Mouse (Mus musculus): ENCODE data around the gene Abi1. TPM values are rescaled to one million over a fixed set of nuclear protein-coding genes. Genes with fewer than 3 reads are reported as not detected.

Gene Abi1
- 10 to 100 TPM; 43.2 to 45.1 TPM for total RNA-seq (2021)

DNA sequence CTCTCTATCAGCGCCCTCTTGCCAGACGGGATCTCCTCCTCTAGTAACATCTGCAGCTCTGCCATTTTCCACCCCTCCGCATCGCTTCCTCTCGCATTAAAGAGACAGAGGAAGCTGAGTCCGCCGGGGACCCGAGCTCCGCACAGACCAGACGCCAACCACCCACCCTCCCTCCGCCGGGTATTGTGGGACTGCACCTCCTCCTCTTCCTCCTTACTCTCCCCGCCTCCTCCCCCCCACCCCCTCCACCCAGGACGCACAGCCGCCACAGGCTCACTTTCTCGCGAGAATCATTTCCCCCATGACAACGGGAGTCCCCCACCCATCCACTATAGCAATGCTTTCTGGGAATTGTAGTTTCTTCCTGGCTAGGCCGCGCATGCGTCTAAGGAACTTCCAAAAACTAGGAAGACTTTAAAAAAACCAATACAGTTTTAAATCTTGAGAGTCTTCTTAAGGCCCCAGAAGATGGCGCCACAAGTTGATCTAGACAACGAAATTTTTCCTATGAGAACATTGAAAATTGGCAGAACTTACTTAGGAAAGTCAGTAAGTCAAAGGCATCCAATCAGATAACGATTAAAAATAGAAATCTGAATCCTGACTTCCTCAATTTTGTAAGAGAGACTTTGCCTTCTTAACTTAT, at the start of gene Abi1:
Abi1 (minus strand) TSS at position 241 of the 646 bp plus-strand sequence.
- DNase-seq = peak; percentile 96
- intact Hi-C loops (cut with DNase I) = loop anchor here (2.0 kb wide), 2 partner anchors 29 to 51 kb away; partner anchors contain the start of gene Acbd5

DNA sequence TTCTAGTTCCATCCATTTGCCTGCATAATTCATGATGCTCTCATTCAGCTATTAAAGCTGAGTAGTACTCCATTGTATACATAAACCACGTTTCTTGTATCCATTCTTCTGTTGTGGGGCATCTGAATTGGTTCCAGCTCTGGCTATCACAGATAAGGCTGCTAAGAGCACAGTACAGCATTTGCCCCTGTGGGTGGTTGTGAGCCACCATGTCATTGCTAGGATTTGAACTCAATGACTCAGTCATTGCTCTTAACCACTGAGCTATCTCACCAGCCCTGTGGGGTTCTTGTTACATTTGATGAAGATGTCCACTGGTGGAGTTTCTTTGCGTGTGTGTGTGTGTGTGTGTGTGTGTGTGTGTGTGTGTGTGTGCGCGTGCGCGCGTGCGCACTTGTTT, 44.5 kb upstream of the Abi1 start:
- no peak for DNase-seq
- intact Hi-C loops (cut with DNase I) = no loop called here

DNA sequence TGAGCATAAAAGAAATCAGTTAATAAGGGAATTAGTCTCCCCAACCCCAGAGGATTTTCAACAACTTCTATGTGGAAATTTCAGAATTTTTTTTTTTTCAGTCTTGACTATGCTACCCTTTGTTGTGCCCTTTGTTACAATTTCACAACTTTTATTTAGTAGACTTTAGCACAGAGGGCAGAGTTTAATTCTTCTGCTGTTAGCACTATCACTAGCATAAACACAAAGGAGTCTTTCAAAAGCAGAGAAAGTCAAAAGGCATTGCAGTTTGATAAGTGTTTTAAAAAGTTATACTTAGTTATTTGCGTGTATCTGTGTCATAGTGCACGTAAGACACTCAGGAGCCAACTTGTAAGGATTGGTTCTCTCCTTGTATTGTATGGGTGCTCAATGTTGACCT, 38.5 kb upstream of the Abi1 start:
- intact Hi-C loops (cut with DNase I) = no loop called here

DNA sequence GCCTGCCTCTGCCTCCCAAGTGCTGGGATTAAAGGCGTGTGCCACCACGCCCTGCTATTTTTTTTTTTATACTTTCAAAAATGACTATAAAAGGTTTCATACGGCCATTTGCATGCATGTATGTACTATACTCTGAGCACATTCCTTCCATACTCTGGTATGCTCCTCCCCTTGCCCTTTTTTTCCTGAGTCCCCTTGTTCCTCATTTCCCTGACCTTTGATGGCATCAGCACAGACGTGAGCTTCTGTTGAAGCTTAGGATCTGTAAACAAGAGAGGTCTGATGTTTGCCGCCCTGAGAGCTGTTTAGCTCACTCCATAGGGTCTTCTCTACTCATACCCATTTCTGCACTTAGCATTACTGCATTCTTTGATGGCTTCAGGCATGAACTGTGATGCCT, 37.7 kb upstream of the Abi1 start:
- DNase-seq = no peak
- intact Hi-C loops (cut with DNase I) = no loop called here

More for the DNA sequence above, 38.5 kb upstream of the Abi1 start:
- no peak for DNase-seq

DNA sequence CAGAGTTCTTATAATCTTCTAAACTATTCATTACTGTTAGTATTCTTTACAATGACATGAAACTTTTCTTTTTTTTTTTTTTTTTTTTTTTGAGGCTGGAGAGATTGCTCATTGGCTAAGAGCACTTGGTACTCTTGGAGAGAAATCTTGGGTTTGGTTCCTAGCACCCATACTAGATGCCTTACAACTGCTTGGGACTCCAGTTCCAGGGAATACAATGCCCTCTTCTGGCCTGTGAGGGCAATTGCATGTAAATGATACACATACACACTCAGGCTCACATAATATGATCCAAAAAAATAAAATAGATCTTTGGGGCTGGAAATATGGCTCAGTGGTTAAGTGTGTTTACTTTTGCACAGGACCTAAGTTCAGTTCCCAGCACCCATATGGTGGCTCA, 36.7 kb upstream of the Abi1 start:
- intact Hi-C loops (cut with DNase I) = no loop called here
- no peak for DNase-seq

DNA sequence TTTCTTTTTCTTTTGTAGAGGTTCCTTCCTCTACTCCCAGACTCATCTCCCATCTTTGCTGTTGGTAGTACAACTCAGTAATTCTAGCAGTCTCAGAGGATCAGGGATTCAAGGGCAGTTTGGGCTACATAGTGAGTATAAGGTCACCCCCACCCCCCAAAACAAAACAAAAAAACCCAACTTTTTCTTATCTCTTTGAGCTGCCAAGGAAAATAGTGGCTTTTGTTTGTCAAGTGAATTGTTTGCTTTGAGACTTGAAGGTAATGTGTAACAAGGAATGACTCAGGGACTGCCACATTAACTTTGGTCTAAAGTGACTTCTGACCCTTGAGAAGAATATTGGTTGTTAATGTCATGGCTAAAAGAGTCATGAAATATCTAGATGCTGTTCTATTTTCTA, 35.8 kb upstream of the Abi1 start:
- intact Hi-C loops (cut with DNase I) = no loop called here
- DNase-seq = no peak

DNA sequence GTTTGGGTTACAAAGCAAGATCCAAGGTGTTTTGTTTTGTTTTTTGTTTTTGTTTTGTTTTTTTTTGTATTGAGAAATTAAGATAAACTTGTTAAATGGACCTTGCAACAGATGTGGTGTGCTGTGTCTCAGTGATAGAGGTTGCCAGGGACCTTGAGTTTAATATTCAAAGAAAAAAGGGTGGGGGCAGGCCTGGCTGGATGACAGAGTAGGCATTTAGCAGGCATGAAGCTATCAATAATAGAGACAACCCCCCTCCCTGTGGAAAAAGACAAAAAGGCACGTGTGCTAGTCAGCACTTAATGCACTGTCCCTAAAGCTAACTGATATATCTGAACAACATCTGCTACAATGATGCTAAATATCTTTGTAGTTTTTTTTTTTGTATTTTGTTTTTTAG, 31.4 kb upstream of the Abi1 start:
- intact Hi-C loops (cut with DNase I) = loop anchor here (5.0 kb wide), 1 partner anchor 154 kb away; no protein-coding TSS in a partner anchor
- no peak for DNase-seq

DNA sequence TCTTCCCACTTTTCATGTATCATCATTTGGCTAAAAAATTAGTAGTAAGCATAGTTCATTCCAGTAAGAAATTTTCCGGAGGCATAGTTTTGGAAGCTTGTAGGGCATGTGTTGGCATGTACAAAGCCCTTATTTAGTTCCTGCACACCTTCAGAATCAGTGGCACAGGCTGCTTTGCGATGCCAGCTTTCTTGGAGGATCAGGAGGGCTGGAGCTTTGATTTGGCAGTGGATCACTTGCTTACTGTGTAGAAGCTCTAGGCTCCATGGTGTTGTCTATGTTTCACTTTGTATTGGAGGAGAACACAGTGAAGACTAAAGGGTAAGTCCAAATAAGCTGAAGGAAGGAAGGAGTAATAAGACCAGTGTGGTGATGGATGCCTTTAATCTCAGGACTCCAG, 30.4 kb upstream of the Abi1 start:
- DNase-seq = no peak
- intact Hi-C loops (cut with DNase I) = loop anchor here (5.0 kb wide), 1 partner anchor 153 kb away; no protein-coding TSS in a partner anchor

DNA sequence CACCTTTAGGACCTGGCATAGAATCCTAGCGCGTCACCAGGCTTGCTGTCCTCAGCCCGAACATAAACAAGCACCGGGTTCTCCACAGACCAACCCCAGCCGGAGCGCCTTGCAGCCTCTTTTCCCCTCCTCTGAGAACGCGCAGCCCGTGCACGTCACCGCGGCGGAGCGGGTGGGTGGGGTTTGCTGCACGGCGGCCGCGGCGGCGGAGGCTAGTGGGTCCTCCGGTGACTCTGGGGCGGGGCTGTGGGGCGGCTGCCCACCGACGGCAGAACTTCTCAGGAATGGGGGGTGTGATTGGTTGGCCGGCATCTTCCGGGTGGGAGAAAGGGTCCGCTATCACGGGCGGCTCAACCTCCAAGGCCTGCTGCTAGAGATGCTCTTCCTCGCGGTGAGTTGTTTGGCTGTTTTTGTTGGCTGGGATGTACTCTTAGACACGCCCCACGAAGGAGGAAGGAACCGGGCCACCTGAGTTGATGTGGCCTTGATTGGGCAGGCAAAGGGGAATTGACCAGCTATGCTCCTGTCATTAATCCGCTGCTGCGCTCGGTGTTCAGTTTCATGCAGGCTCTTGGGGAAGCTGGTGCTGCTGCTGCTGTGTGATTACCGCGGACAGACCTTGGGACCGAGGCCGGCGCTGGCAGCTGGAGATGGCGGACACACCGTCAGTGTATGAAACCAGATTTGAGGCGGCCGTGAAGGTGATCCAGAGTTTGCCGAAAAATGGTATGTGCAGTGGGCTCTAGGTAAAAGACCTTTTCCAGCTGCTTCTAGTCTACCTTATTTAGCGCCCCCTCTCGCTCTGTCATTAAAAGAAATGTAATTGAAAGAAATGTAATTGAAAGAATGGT, 29.1 kb upstream of the Abi1 start:
- intact Hi-C loops (cut with DNase I) = loop anchor here (2.0 to 5.0 kb wide), 3 partner anchors 28 to 172 kb away; partner anchors contain the start of genes Abi1 and Pdss1
- peak; percentile 96 for DNase-seq

DNA sequence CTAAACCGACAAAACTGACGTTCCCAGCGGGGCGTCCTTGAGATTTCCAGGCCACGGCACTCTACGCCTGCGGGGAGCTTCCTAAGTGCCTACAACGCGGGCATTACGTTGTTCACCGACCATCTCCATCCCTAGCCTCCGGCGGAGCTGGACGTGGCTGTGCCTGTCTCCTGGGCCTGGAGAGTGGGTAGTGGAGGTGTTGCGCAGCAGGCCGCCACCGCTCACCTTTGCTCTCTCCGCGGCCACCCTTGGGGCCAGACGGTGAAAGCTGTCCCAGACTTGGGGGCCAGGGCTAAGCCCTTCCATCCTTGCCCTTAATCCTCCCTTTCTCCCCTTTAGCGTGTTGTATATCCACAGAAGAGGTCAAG, 28.3 kb upstream of the Abi1 start:
- DNase-seq = no peak
- intact Hi-C loops (cut with DNase I) = loop anchor here (2.0 to 5.0 kb wide), 3 partner anchors 28 to 171 kb away; partner anchors contain the start of genes Abi1 and Pdss1

DNA sequence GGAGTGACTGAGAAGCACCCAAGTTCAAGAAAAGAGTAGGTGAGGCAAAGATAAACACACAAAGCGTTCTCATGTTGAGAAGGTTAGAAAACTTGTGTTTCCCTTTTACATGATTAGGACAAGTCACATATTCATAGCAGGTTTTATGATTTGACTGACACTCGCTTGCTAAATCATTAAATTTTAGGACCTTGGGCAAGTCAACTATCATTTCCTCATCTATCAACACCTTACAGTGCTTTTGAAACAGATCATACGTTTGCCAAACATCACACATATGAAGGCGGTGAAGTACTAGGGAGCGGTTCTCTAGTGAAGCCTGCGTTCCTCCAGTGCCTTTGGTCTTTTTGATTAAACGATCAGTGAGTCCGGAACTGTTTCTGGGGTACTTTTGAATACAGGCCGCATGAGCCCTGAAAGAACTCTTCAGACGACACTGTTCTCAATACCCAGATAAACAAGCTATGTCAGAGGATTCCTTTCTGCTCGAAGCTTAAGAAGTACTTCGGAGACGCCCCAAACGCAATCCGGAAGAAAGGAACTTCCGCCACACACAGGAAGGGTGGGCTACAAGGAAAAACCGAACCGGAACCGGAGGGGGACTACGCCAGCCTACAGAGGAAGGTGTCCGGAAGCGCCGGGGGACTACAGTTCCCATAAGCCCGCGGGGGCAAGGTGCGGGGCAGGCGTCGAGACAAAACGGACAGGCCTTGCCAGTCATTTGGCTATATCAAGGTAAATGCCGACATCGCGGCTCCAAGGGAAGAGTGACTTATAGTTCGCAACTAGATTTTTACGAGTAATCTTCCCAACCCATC, 27.7 kb upstream of the Abi1 start, which contains the start of gene Acbd5:
Acbd5 (plus strand) TSS at position 616 of the 818 bp plus-strand sequence.
- intact Hi-C loops (cut with DNase I) = loop anchor here (2.0 to 5.0 kb wide), 3 partner anchors 27 to 170 kb away; partner anchors contain the start of genes Abi1 and Pdss1
- peak; percentile 96 to 97 for DNase-seq

DNA sequence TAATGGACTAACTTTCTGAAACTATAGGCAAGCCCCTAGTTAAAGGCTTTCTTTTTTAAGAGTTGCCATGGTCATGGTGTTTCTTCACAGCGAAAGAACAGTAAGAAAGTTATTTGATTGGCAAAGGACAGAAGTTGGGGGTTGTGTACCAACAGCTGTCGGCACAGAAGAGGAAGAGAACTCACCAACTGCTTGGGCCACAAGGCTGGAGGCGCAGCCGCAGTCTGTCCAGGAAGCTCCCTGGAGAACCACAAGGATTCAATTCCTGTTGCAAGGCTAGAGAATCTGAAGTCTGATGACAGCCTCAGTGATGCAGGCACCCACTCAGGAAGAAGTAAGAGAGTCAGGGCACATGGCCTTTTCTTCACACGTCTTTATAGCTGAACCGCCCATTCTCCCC, 12.5 kb upstream of the Abi1 start:
- peak; percentile 19 to 20 for DNase-seq
- intact Hi-C loops (cut with DNase I) = no loop called here

DNA sequence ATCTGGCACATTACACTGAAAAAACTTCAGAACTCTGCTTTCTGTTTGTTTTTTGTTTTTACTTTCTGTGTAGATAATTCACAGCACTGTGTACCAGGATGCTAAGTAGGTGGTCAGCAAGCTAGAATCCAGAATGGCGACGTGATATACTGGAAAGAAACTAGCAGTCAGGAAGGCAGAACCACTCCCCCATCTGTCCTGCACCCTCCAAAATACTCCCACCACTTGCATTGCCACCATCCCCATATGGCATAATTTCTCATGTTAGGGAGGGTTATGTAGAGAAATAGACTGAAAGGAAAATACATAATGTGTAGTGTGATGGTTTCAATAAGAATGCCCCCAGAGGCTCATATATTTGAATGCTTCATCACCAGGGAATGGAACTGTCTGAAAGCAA, 11.8 kb upstream of the Abi1 start:
- DNase-seq = no peak
- intact Hi-C loops (cut with DNase I) = no loop called here

DNA sequence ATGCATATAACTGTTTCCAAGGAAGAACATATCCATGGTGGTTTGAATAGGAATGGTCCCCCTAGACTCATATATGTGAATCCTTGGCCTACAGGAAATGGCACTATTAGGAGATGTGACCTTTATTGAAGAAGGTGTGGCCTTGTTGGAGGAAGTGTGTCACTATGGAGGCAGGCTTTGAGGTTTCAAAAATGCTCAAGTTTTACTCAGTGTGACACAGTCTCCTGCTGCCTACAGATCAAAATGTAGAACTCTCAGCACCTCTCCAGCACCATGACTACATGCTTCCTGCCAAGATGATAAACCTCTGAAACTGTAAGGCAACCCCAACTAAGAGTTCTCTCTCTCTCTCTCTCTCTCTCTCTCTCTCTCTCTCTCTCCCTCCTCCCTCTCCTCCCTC, 8.0 kb upstream of the Abi1 start:
- DNase-seq = no peak
- intact Hi-C loops (cut with DNase I) = no loop called here

DNA sequence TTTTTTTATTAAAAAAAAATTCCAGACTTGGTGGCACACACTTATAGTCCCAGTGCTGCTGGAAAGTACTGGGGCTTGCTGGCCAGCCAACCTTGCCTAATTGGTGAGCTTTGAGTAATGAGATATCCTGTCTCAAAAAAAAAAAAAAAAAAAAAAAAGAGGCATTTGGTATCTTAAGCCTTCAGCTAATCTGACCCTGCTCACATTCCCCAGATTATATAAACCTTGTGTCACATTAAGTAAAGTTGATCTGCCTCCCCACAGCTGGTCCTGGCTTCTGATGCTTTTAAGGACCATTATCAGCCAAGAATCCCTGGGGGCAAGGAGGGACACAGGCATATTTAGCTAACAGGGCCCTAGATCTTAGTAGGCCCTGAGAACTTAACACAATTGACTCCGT, 5.7 kb upstream of the Abi1 start:
- intact Hi-C loops (cut with DNase I) = no loop called here
- no peak for DNase-seq

DNA sequence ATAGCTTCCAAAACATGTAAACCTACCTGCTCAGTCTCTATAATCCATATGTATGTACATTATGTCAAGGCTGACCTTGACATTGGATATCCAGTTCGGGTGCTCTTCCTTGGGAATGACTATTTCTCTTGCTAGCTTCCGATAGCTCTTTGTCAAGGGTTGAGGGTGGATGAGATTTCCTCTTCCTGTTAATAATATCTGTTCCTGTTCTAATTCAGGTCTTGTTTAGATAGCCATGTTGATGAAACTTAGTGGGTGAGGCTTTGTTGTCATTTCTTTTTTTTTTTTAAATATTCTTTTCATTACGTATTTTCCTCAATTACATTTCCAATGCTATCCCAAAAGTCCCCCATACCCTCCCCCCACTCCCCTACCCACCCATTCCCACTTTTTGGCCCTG, 2.1 kb upstream of the Abi1 start:
- intact Hi-C loops (cut with DNase I) = no loop called here
- DNase-seq = no peak

DNA sequence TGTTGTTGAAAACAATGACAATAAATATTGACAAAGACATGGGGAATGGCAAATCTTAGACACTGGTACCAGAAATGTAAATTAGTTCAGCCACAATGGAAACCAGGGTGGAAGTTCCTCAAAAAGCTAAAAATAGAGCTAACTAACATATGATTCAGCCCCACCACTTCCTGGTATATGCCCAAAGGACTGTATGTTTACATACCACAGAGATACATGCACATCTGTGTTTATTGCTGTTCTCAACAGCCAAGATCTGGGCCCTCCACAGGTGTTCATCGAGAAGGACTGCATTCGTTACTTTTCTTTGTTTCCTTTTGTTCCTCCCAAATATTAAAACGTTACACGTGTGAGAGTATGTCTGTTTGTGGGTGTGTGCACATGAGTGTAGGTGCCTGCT, 1.4 kb upstream of the Abi1 start:
- DNase-seq = no peak
- intact Hi-C loops (cut with DNase I) = loop anchor here (2.0 kb wide), 2 partner anchors 27 to 49 kb away; partner anchors contain the start of gene Acbd5

DNA sequence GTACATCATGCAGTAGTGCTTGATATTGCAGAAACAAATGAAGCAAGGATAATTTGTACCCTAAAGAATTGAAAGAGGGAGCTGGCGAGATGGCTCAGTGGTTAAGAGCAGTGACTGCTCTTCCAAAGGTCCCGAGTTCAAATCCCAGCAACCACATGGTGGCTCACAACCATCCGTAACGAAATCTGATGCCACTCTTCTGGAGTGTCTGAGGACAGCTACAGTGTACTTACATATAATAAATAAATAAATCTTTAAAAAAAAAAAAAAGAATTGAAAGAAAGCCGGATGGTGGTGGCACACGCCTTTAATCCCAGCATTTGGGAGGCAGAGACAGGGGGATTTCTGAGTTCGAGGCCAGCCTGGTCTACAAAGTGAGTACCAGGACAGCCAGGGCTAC, 649 bp upstream of the Abi1 start:
- intact Hi-C loops (cut with DNase I) = loop anchor here (2.0 kb wide), 2 partner anchors 28 to 50 kb away; partner anchors contain the start of gene Acbd5
- DNase-seq = peak in 1 of 2 experiments; percentile 11

DNA sequence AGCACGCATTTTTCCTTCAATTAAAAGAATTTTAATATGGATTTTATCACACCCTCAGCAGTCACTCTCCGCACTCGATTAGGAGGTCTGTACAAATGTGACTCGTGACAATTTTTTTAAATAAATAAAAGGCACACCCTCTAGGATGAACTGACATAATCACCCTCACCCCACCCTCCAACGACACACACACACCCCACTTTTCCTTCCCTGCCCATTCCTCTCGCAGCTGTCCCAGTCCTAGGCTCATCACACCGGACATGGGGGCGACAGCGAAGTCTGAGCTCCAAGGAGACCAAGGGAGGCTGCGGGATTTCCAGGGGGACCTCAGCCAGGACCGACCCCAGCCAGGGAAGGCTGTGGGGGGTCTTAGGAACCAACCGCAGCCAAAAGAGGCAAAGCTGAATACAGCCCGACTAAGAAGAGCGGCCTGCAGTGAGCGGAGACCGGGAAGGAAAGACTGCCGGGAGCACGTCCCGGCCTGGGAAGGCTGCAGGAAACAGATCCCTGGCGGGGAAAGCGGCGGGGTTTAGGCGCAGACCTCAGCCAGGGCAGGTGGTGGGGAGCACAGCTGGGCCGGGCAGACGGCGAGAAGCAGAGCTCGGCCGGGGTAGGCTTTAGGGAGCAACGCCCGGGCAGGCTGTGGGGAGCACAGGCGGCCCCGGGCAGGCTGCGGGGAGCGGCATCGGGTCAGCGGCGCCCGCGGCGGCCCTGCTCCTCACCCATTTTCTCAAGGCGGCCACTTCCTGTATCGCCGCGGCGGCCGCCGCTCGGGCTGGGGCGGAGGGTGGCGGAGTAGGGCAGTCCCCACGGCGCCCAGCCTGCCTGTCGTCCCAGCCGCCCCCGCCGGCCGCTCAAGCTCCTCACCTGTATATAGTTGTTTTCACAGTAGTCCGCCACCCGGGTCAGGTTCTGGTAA, 700 bp downstream of the Abi1 start:
- intact Hi-C loops (cut with DNase I) = loop anchor here (5.0 to 10.0 kb wide), 2 partner anchors 82 to 145 kb away; partner anchors contain the start of gene Pdss1
- DNase-seq = peak; percentile 55 to 68

Measured in heart, postnatal 10 days (tissue).